Mouse (Mus musculus): ENCODE data around the gene Ngrn.
A peak's percentile ranks its signal among the peaks of the same experiment; 100 is the strongest.

Gene Ngrn

GRCm38 (mm10) chr7:80260625-80261371 is at the start of gene Ngrn:
Gene Ngrn (plus strand): TSS chr7:80261215.
- peak; percentile 53 to 79 for DNase-seq (ENCODE audit: low spot score in 2 of 2)

- DNase-seq (ENCODE audit: low spot score in 2 of 2): no peak
Observed at GRCm38 (mm10) chr7:80213604-80214003, 47.4 kb upstream of the Ngrn start.

- no peak for DNase-seq (ENCODE audit: low spot score in 2 of 2)
Observed at GRCm38 (mm10) chr7:80214459-80214858, 46.6 kb upstream of the Ngrn start.

GRCm38 (mm10) chr7:80215398-80215797 is 45.6 kb upstream of the Ngrn start:
- peak; percentile 78 to 87 for DNase-seq (ENCODE audit: low spot score in 2 of 2)

GRCm38 (mm10) chr7:80216566-80216965 is 44.4 kb upstream of the Ngrn start:
- DNase-seq (ENCODE audit: low spot score in 2 of 2): peak in 1 of 2 experiments; percentile 60

GRCm38 (mm10) chr7:80218666-80219065 is 42.3 kb upstream of the Ngrn start:
- no peak for DNase-seq (ENCODE audit: low spot score in 2 of 2)

- no peak for DNase-seq (ENCODE audit: low spot score in 2 of 2)
Observed at GRCm38 (mm10) chr7:80220237-80220797, 40.7 kb upstream of the Ngrn start.

- DNase-seq (ENCODE audit: low spot score in 2 of 2): no peak
Observed at GRCm38 (mm10) chr7:80221179-80221750, 39.8 kb upstream of the Ngrn start.

GRCm38 (mm10) chr7:80227065-80227464 is 34.0 kb upstream of the Ngrn start:
- no peak for DNase-seq (ENCODE audit: low spot score in 2 of 2)

- DNase-seq (ENCODE audit: low spot score in 2 of 2): no peak
Observed at GRCm38 (mm10) chr7:80230196-80230595, 30.8 kb upstream of the Ngrn start.

- DNase-seq (ENCODE audit: low spot score in 2 of 2): no peak
Observed at GRCm38 (mm10) chr7:80231971-80232488, 29.0 kb upstream of the Ngrn start.

- DNase-seq (ENCODE audit: low spot score in 2 of 2): peak; percentile 82 to 93
Observed at GRCm38 (mm10) chr7:80232489-80233029, 28.5 kb upstream of the Ngrn start, which contains the start of the genes Cib1 and Gdpgp1. Gene Cib1 (minus strand): TSS chr7:80232813. Gene Gdpgp1 (plus strand): TSS chr7:80232865.

GRCm38 (mm10) chr7:80233799-80234198 is 27.2 kb upstream of the Ngrn start:
- no peak for DNase-seq (ENCODE audit: low spot score in 2 of 2)

GRCm38 (mm10) chr7:80238542-80238941 is 22.5 kb upstream of the Ngrn start:
- DNase-seq (ENCODE audit: low spot score in 2 of 2): no peak

GRCm38 (mm10) chr7:80241661-80242060 is 19.4 kb upstream of the Ngrn start:
- DNase-seq (ENCODE audit: low spot score in 2 of 2): no peak

GRCm38 (mm10) chr7:80244851-80245250 is 16.2 kb upstream of the Ngrn start:
- DNase-seq (ENCODE audit: low spot score in 2 of 2): no peak

- peak; percentile 90 to 96 for DNase-seq (ENCODE audit: low spot score in 2 of 2)
Observed at GRCm38 (mm10) chr7:80246148-80246721, 14.8 kb upstream of the Ngrn start, which contains the start of gene Ttll13. Gene Ttll13 (plus strand): TSS chr7:80246376.

GRCm38 (mm10) chr7:80246859-80247258 is 14.2 kb upstream of the Ngrn start:
- no peak for DNase-seq (ENCODE audit: low spot score in 2 of 2)

GRCm38 (mm10) chr7:80252437-80252836 is 8.6 kb upstream of the Ngrn start:
- DNase-seq (ENCODE audit: low spot score in 2 of 2): no peak

GRCm38 (mm10) chr7:80252886-80253285 is 8.1 kb upstream of the Ngrn start:
- DNase-seq (ENCODE audit: low spot score in 2 of 2): no peak

GRCm38 (mm10) chr7:80255981-80256380 is 5.0 kb upstream of the Ngrn start:
- DNase-seq (ENCODE audit: low spot score in 2 of 2): no peak

- DNase-seq (ENCODE audit: low spot score in 2 of 2): no peak
Observed at GRCm38 (mm10) chr7:80257706-80258105, 3.3 kb upstream of the Ngrn start.
